Mouse (Mus musculus) midbrain, embryonic 13.5 days (tissue): ENCODE measurements around the gene Izumo4. TPM values are rescaled to one million over a fixed set of nuclear protein-coding genes. Genes with fewer than 3 reads are reported as not detected.

Source experiments
- ATAC-seq: fragments of 200-750 bp; cut with Nextera tagmentation; 2 replicates; pipeline ENCODE4 v1.8.0; 2017; ENCODE audit warnings: mild to moderate bottlenecking, moderate TSS enrichment, moderate library complexity
- H3K27ac ChIP-seq: fragments of 300-500 bp; sonication (generic); 2 replicates; pipeline ENCODE4 v1.5.1; 2015; ENCODE audit warnings: inconsistent platforms, mild to moderate bottlenecking, moderate library complexity
- H3K27me3 ChIP-seq: fragments of 300-500 bp; sonication (generic); 2 replicates; pipeline ENCODE4 v1.6.1; 2015; ENCODE audit warnings: mild to moderate bottlenecking, inconsistent platforms
- H3K36me3 ChIP-seq: fragments of 300-500 bp; sonication (generic); 2 replicates; pipeline ENCODE4 v1.6.1; 2015; ENCODE audit warnings: mild to moderate bottlenecking, inconsistent platforms
- H3K4me1 ChIP-seq: fragments of 300-500 bp; sonication (generic); replicated peaks from 2 replicates; pipeline ENCODE4 v1.6.1; 2015; ENCODE audit warnings: inconsistent platforms
- H3K4me2 ChIP-seq: fragments of 300-500 bp; sonication (generic); replicated peaks from 2 replicates; pipeline ENCODE4 v1.6.1; 2015; ENCODE audit warnings: moderate library complexity, mild to moderate bottlenecking, inconsistent platforms
- H3K4me3 ChIP-seq: fragments of 300-500 bp; sonication (generic); replicated peaks from 2 replicates; pipeline ENCODE4 v1.5.1; 2015; ENCODE audit warnings: mild to moderate bottlenecking, inconsistent platforms
- H3K9ac ChIP-seq: fragments of 300-500 bp; sonication (generic); replicated peaks from 2 replicates; pipeline ENCODE4 v1.6.1; 2015; ENCODE audit warnings: mild to moderate bottlenecking, inconsistent platforms
- H3K9me3 ChIP-seq: fragments of 300-500 bp; sonication (generic); 2 replicates; pipeline ENCODE4 v1.6.1; 2016; ENCODE audit warnings: mild to moderate bottlenecking, inconsistent platforms
- WGBS: fragments of 180-500 bp; shearing (Covaris S2); methylation state at CpG from one replicate; pipeline ENCODE4 v1.1.7; 2015; 5-methylcytosine and 5-hydroxymethylcytosine counted together
- polyA plus RNA-seq: library from polyadenylated mRNA; unstranded; fragments of >200 nt; fragmentation: Nextera tagmentation; extraction: Ambion mirVana; gene quantifications from 2 replicates; pipeline ENCODE4 v1.2.1, GENCODE M21; 2015

Gene Izumo4
- polyA plus RNA-seq, 1 experiment from 2014 or later = 39.2 TPM

GRCm38 (mm10) chr10:80663485-80664196 lies 38.3 kb upstream of the Izumo4 start:
- Histone ChIP-seq H3K4me1 (0 out of 2 replicates have a peak, but pooled peaks cover 10% of the 10 kb centered on the region), H3K4me3 (no peak overlapping the region), H3K9me3 (no peaks in the 10 kb centered on the region), H3K4me2 (no peak overlapping the region), H3K9ac (no peak overlapping the region), H3K27ac (no peak overlapping the region; the same call in 1 of the 2 replicates), H3K36me3 (peaks cover 35% of the 10 kb centered on the region), H3K27me3 (no peaks in the 10 kb centered on the region)
- no peak for ATAC-seq
- 75% methylated on average over 5 of the region's 5 CpGs for WGBS

GRCm38 (mm10) chr10:80664197-80665015 lies 37.6 kb upstream of the Izumo4 start:
- peak overlapping the region; percentile 10; the same call in 1 of the 2 replicates for H3K27ac ChIP-seq
- 0 out of 2 replicates have a peak, but pooled peaks cover 9% of the 10 kb centered on the region for H3K4me1 ChIP-seq
- H3K4me3 ChIP-seq = no peak overlapping the region
- no peak overlapping the region for H3K4me2 ChIP-seq
- H3K36me3 ChIP-seq = peaks cover 43% of the 10 kb centered on the region
- 0 out of 2 replicates have a peak, but pooled peaks have one; percentile 37 for ATAC-seq
- no peaks in the 10 kb centered on the region for H3K27me3 ChIP-seq
- no peak overlapping the region for H3K9ac ChIP-seq
- H3K9me3 ChIP-seq = no peaks in the 10 kb centered on the region
- 54% methylated on average over 16 of the region's 16 CpGs for WGBS

- Histone ChIP-seq H3K4me1 (0 out of 2 replicates have a peak, but pooled peaks cover 7% of the 10 kb centered on the region), H3K4me2 (no peak overlapping the region), H3K9me3 (no peaks in the 10 kb centered on the region), H3K9ac (no peak overlapping the region), H3K27me3 (no peaks in the 10 kb centered on the region), H3K36me3 (peaks cover 48% of the 10 kb centered on the region), H3K4me3 (no peak overlapping the region), H3K27ac (0 out of 2 replicates have a peak overlapping the region, but pooled peaks have one; percentile 10)
- ATAC-seq = no peak
- 26% methylated on average over 10 of the region's 10 CpGs for WGBS
Measured at GRCm38 (mm10) chr10:80665016-80665380, 37.0 kb upstream of the Izumo4 start.

- Histone ChIP-seq H3K9me3 (no peaks in the 10 kb centered on the region), H3K4me3 (no peak overlapping the region), H3K27ac (no peak overlapping the region), H3K36me3 (peaks cover 53% of the 10 kb centered on the region), H3K9ac (0 out of 2 replicates have a peak overlapping the region, but pooled peaks have one; percentile 14), H3K4me1 (0 out of 2 replicates have a peak, but pooled peaks cover 7% of the 10 kb centered on the region), H3K27me3 (no peaks in the 10 kb centered on the region), H3K4me2 (no peak overlapping the region)
- ATAC-seq = no peak
- 84% methylated on average over 4 of the region's 4 CpGs for WGBS
Measured at GRCm38 (mm10) chr10:80665459-80665858, 36.5 kb upstream of the Izumo4 start.

GRCm38 (mm10) chr10:80665981-80666733 lies 35.8 kb upstream of the Izumo4 start:
- WGBS = 73% methylated on average over 10 of the region's 10 CpGs
- Histone ChIP-seq H3K4me2 (no peak overlapping the region), H3K4me1 (0 out of 2 replicates have a peak, but pooled peaks cover 10% of the 10 kb centered on the region), H3K9me3 (no peaks in the 10 kb centered on the region), H3K9ac (peak overlapping the region; percentile 4; the same call in 1 of the 2 replicates), H3K27me3 (no peaks in the 10 kb centered on the region), H3K27ac (no peak overlapping the region), H3K36me3 (peaks cover 60% of the 10 kb centered on the region), H3K4me3 (no peak overlapping the region)
- ATAC-seq = no peak

GRCm38 (mm10) chr10:80666837-80667412 lies 35.1 kb upstream of the Izumo4 start:
- Histone ChIP-seq H3K27ac (no peak overlapping the region), H3K4me1 (peaks cover 12% of the 10 kb centered on the region), H3K4me3 (no peak overlapping the region), H3K36me3 (peaks cover 68% of the 10 kb centered on the region), H3K27me3 (no peaks in the 10 kb centered on the region), H3K9me3 (no peaks in the 10 kb centered on the region), H3K4me2 (no peak overlapping the region), H3K9ac (no peak overlapping the region)
- 86% methylated on average over 19 of the region's 19 CpGs for WGBS
- no peak for ATAC-seq

GRCm38 (mm10) chr10:80668614-80669013 lies 33.4 kb upstream of the Izumo4 start:
- Histone ChIP-seq H3K9ac (no peak overlapping the region), H3K4me1 (peaks cover 25% of the 10 kb centered on the region), H3K4me3 (no peak overlapping the region), H3K4me2 (no peak overlapping the region), H3K36me3 (peaks cover 73% of the 10 kb centered on the region), H3K27ac (no peak overlapping the region), H3K27me3 (no peaks in the 10 kb centered on the region), H3K9me3 (no peaks in the 10 kb centered on the region)
- ATAC-seq = no peak
- WGBS = 82% methylated on average over 11 of the region's 11 CpGs

- Histone ChIP-seq H3K27ac (no peak overlapping the region), H3K27me3 (no peaks in the 10 kb centered on the region), H3K9ac (no peak overlapping the region), H3K4me2 (no peak overlapping the region), H3K36me3 (peaks cover 75% of the 10 kb centered on the region), H3K4me3 (no peak overlapping the region), H3K9me3 (no peaks in the 10 kb centered on the region), H3K4me1 (peaks cover 29% of the 10 kb centered on the region)
- ATAC-seq = no peak
- 93% methylated on average over 12 of the region's 12 CpGs for WGBS
Measured at GRCm38 (mm10) chr10:80669018-80669417, 33.0 kb upstream of the Izumo4 start.

- Histone ChIP-seq H3K4me2 (no peak overlapping the region), H3K9ac (no peak overlapping the region), H3K27ac (no peak overlapping the region), H3K4me3 (no peak overlapping the region), H3K9me3 (no peaks in the 10 kb centered on the region), H3K27me3 (no peaks in the 10 kb centered on the region), H3K4me1 (peaks cover 34% of the 10 kb centered on the region), H3K36me3 (peaks cover 76% of the 10 kb centered on the region)
- 98% methylated on average over 7 of the region's 7 CpGs for WGBS
- ATAC-seq = no peak
Measured at GRCm38 (mm10) chr10:80669737-80670485, 32.1 kb upstream of the Izumo4 start.

- Histone ChIP-seq H3K4me3 (no peak overlapping the region), H3K9ac (no peak overlapping the region), H3K27me3 (no peaks in the 10 kb centered on the region), H3K4me2 (no peak overlapping the region), H3K4me1 (peaks cover 38% of the 10 kb centered on the region), H3K36me3 (peaks cover 73% of the 10 kb centered on the region), H3K27ac (no peak overlapping the region), H3K9me3 (no peaks in the 10 kb centered on the region)
- WGBS = 93% methylated on average over 2 of the region's 2 CpGs
- no peak for ATAC-seq
Measured at GRCm38 (mm10) chr10:80670531-80670930, 31.5 kb upstream of the Izumo4 start.

- no peak overlapping the region for H3K4me3 ChIP-seq
- 93% methylated on average over 4 of the region's 4 CpGs for WGBS
- H3K4me1 ChIP-seq = peaks cover 38% of the 10 kb centered on the region
- H3K4me2 ChIP-seq = no peak overlapping the region
- peaks cover 65% of the 10 kb centered on the region for H3K36me3 ChIP-seq
- no peaks in the 10 kb centered on the region for H3K9me3 ChIP-seq
- H3K27ac ChIP-seq = no peak overlapping the region
- ATAC-seq = no peak
- H3K27me3 ChIP-seq = no peaks in the 10 kb centered on the region
- H3K9ac ChIP-seq = peak overlapping the region; percentile 23; the same call in 1 of the 2 replicates
Measured at GRCm38 (mm10) chr10:80671251-80671650, 30.7 kb upstream of the Izumo4 start.
